Mouse (Mus musculus): ENCODE measurements around the gene Gm20388. TPM values are rescaled to one million over a fixed set of nuclear protein-coding genes. Genes with fewer than 3 reads are reported as not detected.
A peak's percentile ranks its signal among the peaks of the same experiment; 100 is the strongest.

Gene Gm20388
- total and polyA plus RNA-seq, 2 experiments from 2014 or later: 17.3 TPM; not detected in 1

- no peak for ATAC-seq (ENCODE audit: insufficient read depth, low read depth)
Measured at GRCm38 (mm10) chr8:121828376-121829023, 1917.9 kb downstream of the Gm20388 start.

DNA sequence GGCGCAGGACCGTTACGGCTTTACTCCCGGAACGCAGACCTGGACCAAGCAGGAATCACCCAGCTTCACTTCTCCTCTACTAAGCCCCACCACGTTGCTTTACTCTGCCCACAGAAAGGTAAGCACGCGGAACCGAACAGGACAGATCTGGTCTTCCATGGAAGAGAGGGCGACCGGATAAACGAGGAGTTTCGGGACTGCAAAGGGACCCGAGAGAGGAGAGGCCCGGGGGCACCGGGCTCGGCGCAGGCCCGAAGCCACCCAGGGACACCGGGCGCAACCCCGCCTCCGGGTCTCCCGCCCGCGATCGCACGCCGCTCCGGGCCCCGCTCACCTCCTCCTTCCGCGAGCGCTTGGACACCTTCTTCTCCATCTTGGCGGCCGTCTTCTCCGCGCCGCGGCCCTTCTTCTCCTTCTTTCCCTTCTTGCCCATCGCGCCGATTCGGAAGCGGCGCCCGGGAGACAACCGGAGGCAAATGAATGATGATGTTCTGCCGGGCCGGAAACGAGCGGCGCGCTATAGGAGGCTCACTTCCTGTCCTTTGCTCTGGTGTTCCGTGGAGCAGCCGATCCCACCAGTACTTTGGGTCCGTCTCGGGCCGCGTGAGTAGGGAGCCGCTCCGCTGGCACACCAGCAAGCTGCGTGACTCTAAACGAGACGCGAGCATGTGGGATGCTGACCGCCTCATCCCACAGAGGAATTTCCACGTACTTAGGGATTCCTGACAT is 1918.6 kb downstream of the Gm20388 start, which contains the start of gene Klhdc4:
TSS of gene Klhdc4 (minus strand) at position 522 of the 729 bp plus-strand sequence.
- DNase-seq (ENCODE audit: low spot score) (peak; percentile 76), ATAC-seq (ENCODE audit: insufficient read depth, low read depth) (peak; percentile 98)
- no peaks in the 10 kb centered on the region for H3K9me3 ChIP-seq (replicated peaks; ENCODE audit: control insufficient read depth, low read length)
- H3K36me3 ChIP-seq (replicated peaks; ENCODE audit: control insufficient read depth, insufficient read depth, low read length): no peaks in the 10 kb centered on the region
- no peaks in the 10 kb centered on the region for H3K27me3 ChIP-seq (ENCODE audit: control insufficient read depth, insufficient read depth, low read length)
- peak within 1 kb of the TSS; percentile 58 for H3K27ac ChIP-seq (ENCODE audit: low read depth)
- peaks cover 16% of the 10 kb centered on the region for H3K4me1 ChIP-seq (ENCODE audit: control insufficient read depth, insufficient read depth)
- H3K4me3 ChIP-seq (ENCODE audit: low read depth, low read length): peak within 1 kb of the TSS; percentile 81
- under 1% methylated on average over 59 of the region's 68 CpGs for WGBS
- peak within 1 kb of the TSS; percentile 75 for H3K9ac ChIP-seq (replicated peaks; ENCODE audit: low read depth, low read length)
- H3K4me2 ChIP-seq (ENCODE audit: low read depth, low read length): peak within 1 kb of the TSS; percentile 85
- TF ChIP-seq CTCF (IDR thresholded peaks at IDR 0.05; ENCODE audit: low read depth): no peak
- peak; percentile 69; the same call in 1 of the 2 replicates for TF ChIP-seq EP300 (IDR thresholded peaks at IDR 0.05; ENCODE audit: low read depth)

More at GRCm38 (mm10) chr8:121828376-121829023, 1917.9 kb downstream of the Gm20388 start:
- TF ChIP-seq EP300 (IDR thresholded peaks at IDR 0.05; ENCODE audit: low read depth): no peak
- no peak for TF ChIP-seq CTCF (IDR thresholded peaks at IDR 0.05; ENCODE audit: low read depth)
- 30% methylated on average over 10 of the region's 10 CpGs for WGBS
- H3K9ac ChIP-seq (replicated peaks; ENCODE audit: low read depth, low read length): peak overlapping the region; percentile 75
- no peak for DNase-seq (ENCODE audit: low spot score)
- peaks cover 16% of the 10 kb centered on the region for H3K4me1 ChIP-seq (ENCODE audit: control insufficient read depth, insufficient read depth)
- H3K9me3 ChIP-seq (replicated peaks; ENCODE audit: control insufficient read depth, low read length): no peaks in the 10 kb centered on the region
- no peak overlapping the region for H3K27ac ChIP-seq (ENCODE audit: low read depth)
- H3K36me3 ChIP-seq (replicated peaks; ENCODE audit: control insufficient read depth, insufficient read depth, low read length): no peaks in the 10 kb centered on the region
- peak overlapping the region; percentile 81 for H3K4me3 ChIP-seq (ENCODE audit: low read depth, low read length)
- peak overlapping the region; percentile 85 for H3K4me2 ChIP-seq (ENCODE audit: low read depth, low read length)
- H3K27me3 ChIP-seq (ENCODE audit: control insufficient read depth, insufficient read depth, low read length): no peaks in the 10 kb centered on the region

DNA sequence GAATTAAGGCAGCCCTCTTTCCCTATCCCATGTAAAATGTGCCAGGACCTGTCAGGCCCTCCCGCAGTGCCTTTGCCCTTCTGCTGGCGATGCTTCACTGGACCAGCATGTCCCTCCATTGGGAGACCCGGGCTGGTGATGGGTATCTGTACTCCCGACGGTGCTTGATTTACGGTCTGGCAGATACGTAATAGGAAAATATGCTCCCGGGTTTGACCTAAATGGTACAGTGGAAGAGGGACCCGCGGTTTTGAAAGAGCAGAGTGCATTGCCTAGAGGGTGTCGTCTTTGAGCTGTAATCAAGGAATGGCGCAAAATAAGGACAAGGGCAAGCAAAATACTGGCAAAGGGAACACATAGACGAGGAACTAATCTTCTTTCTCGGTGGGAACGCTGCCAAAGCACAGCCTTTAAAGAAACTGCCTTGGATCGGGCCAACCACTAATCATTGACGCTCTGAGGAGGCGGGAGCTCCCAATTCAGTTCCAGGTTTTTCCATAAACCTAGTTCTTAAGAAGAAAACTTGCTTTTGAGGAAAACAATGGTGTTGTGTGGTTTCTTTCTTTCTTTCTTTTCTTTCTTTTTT is 1919.2 kb downstream of the Gm20388 start:
- Histone ChIP-seq H3K9ac (replicated peaks; ENCODE audit: low read depth, low read length) (peak overlapping the region; percentile 75), H3K4me1 (ENCODE audit: control insufficient read depth, insufficient read depth) (peaks cover 16% of the 10 kb centered on the region), H3K27me3 (ENCODE audit: control insufficient read depth, insufficient read depth, low read length) (no peaks in the 10 kb centered on the region), H3K4me3 (ENCODE audit: low read depth, low read length) (peak overlapping the region; percentile 81), H3K36me3 (replicated peaks; ENCODE audit: control insufficient read depth, insufficient read depth, low read length) (no peaks in the 10 kb centered on the region), H3K9me3 (replicated peaks; ENCODE audit: control insufficient read depth, low read length) (no peaks in the 10 kb centered on the region), H3K4me2 (ENCODE audit: low read depth, low read length) (peak overlapping the region; percentile 85), H3K27ac (ENCODE audit: low read depth) (peak overlapping the region; percentile 58)
- ATAC-seq (ENCODE audit: insufficient read depth, low read depth) (peak; percentile 62), DNase-seq (ENCODE audit: low spot score) (no peak)
- no peak for TF ChIP-seq CTCF (IDR thresholded peaks at IDR 0.05; ENCODE audit: low read depth)
- TF ChIP-seq EP300 (IDR thresholded peaks at IDR 0.05; ENCODE audit: low read depth): no peak
- WGBS: 18% methylated on average over 18 of the region's 18 CpGs

- no peak for DNase-seq (ENCODE audit: low spot score)
- Histone ChIP-seq H3K4me1 (ENCODE audit: control insufficient read depth, insufficient read depth) (peaks cover 16% of the 10 kb centered on the region), H3K27me3 (ENCODE audit: control insufficient read depth, insufficient read depth, low read length) (no peaks in the 10 kb centered on the region), H3K36me3 (replicated peaks; ENCODE audit: control insufficient read depth, insufficient read depth, low read length) (no peaks in the 10 kb centered on the region), H3K4me3 (ENCODE audit: low read depth, low read length) (no peak overlapping the region), H3K9me3 (replicated peaks; ENCODE audit: control insufficient read depth, low read length) (no peaks in the 10 kb centered on the region), H3K9ac (replicated peaks; ENCODE audit: low read depth, low read length) (no peak overlapping the region), H3K27ac (ENCODE audit: low read depth) (no peak overlapping the region), H3K4me2 (ENCODE audit: low read depth, low read length) (no peak overlapping the region)
- 63% methylated on average over 2 of the region's 2 CpGs for WGBS
- TF ChIP-seq CTCF (IDR thresholded peaks at IDR 0.05; ENCODE audit: low read depth) (no peak), EP300 (IDR thresholded peaks at IDR 0.05; ENCODE audit: low read depth) (no peak)
- ATAC-seq (ENCODE audit: insufficient read depth, low read depth): no peak
Measured at GRCm38 (mm10) chr8:121832061-121832460, 1921.4 kb downstream of the Gm20388 start.

GRCm38 (mm10) chr8:121832503-121832902 is 1921.9 kb downstream of the Gm20388 start:
- peak; percentile 77 for TF ChIP-seq CTCF (IDR thresholded peaks at IDR 0.05; ENCODE audit: low read depth)
- TF ChIP-seq EP300 (IDR thresholded peaks at IDR 0.05; ENCODE audit: low read depth): no peak
- DNase-seq (ENCODE audit: low spot score): peak; percentile 69
- Histone ChIP-seq H3K4me2 (ENCODE audit: low read depth, low read length) (no peak overlapping the region; the same call in 1 of the 2 replicates), H3K4me1 (ENCODE audit: control insufficient read depth, insufficient read depth) (peaks cover 16% of the 10 kb centered on the region), H3K36me3 (replicated peaks; ENCODE audit: control insufficient read depth, insufficient read depth, low read length) (no peaks in the 10 kb centered on the region), H3K4me3 (ENCODE audit: low read depth, low read length) (no peak overlapping the region), H3K9me3 (replicated peaks; ENCODE audit: control insufficient read depth, low read length) (no peaks in the 10 kb centered on the region), H3K9ac (replicated peaks; ENCODE audit: low read depth, low read length) (no peak overlapping the region), H3K27ac (ENCODE audit: low read depth) (no peak overlapping the region), H3K27me3 (ENCODE audit: control insufficient read depth, insufficient read depth, low read length) (no peaks in the 10 kb centered on the region)
- ATAC-seq (ENCODE audit: insufficient read depth, low read depth): no peak
- 7% methylated on average over 6 of the region's 6 CpGs for WGBS
